Mouse (Mus musculus) hematopoietic stem cell, adult 5-6 weeks (primary cell): ENCODE data around the gene Evi2. TPM values are rescaled to one million over a fixed set of nuclear protein-coding genes. Genes with fewer than 3 reads are reported as not detected.
A peak's percentile ranks its signal among the peaks of the same experiment; 100 is the strongest.

Experiments used
- ATAC-seq, 2 experiments: fragments of 125-278 bp in 1 of 2; replicated peaks in 1 of 2; 2 replicates each; pipeline ENCODE4 v1.8.0; 2016 to 2017; ENCODE audit warnings: inconsistent platforms in 2 of 2, mild to moderate bottlenecking in 2 of 2, moderate number of reproducible peaks in 2 of 2, low read depth in 1 of 2, moderate TSS enrichment in 1 of 2; ENCODE audit not compliant: low FRiP score in 2 of 2, poor library complexity in 2 of 2, severe bottlenecking in 2 of 2, insufficient read depth in 1 of 2, low TSS enrichment in 1 of 2
- total RNA-seq: library from RNA; stranded (forward); fragments of 172-1452, 232-1000 nt; gene quantifications from 2 replicates; pipeline ENCODE4 v1.2.3, GENCODE M21; 2017

Gene Evi2
- total RNA-seq, 1 experiment from 2014 or later, result 5.4 TPM

- ATAC-seq, result peak; percentile 60 to 62
Observed at GRCm38 (mm10) chr11:79494976-79495800, 35.2 kb downstream of the Evi2 start.

GRCm38 (mm10) chr11:79484721-79485120 is 45.7 kb downstream of the Evi2 start:
- no peak for ATAC-seq

GRCm38 (mm10) chr11:79483876-79484528 is 46.4 kb downstream of the Evi2 start:
- no peak for ATAC-seq

- no peak for ATAC-seq
Observed at GRCm38 (mm10) chr11:79483392-79483791, 47.0 kb downstream of the Evi2 start.

- ATAC-seq, result no peak
Observed at GRCm38 (mm10) chr11:79468097-79468496, 62.3 kb downstream of the Evi2 start.

Other genes with a start within 250 kb of the Evi2 start
- gene Gm9964, start 233.7 kb downstream of the Evi2 start, total RNA-seq, result not detected in 2 replicates
- 9.9 and 17.6 TPM in 2 replicates for gene Nf1, start 190.9 kb downstream of the Evi2 start, total RNA-seq
- gene Omg, start 26.5 kb downstream of the Evi2 start, total RNA-seq, result 0.50 TPM in 1 of 2 replicates, not detected in the other
- gene Evi2b, start 6.8 kb downstream of the Evi2 start, total RNA-seq, result 70.0 and 101 TPM in 2 replicates
- gene Evi2a, start within 50 bp of the Evi2 start, total RNA-seq, result 39.2 and 43.1 TPM in 2 replicates
- 1.9 and 3.5 TPM in 2 replicates for gene Rab11fip4, start 60.6 kb upstream of the Evi2 start, total RNA-seq